11 mouse cellular contexts compared by ENCODE assay signal in the genomic region with DNA sequence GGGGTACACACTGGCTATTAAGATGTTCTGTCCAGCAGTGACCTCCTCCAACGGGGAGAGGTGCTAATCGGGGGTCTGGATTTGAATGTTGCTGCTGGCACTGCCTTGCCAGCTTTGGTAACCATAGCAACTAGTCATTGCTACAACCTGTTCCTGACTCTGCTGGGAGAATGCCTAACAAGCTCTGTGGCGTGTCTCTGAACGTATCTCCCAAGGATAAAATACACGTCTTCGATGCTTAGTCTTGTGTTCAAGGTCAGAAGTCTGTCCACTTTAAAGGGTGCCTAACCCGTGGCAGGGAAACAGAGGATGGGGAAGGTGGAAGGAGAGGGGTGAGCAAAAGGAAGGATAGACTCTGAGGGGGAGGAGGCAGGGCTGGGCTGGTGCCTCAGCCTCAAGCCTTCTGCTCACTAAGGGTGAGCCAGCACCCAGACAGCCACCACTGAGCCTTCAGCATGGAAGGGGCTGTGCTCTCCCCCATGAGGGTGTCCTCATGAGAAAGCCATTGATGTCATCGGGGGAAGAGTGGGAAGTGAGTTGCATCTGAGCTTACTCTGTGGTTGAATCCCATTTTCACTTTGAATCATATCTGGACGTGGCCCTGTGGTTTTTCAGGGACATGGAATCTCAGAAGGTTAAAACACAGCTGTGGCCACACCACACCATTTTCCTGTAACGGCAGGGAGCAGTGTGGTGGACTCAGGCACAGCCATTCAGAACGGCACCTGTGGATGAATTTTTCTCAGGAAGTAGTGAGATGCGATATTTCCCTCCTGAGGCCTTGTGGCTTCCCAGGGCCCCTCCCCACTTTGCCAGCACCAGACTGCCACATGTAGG.
DNase-seq lines count a peak whose midpoint lies in the region; ATAC-seq lines count a peak whose summit lies in the region.
"Had no signal": no experiment of that assay in that cellular context is flagged by ENCODE, and none has a peak within 500 bp of the region (broad histone marks: within the 10 kb centered on the region; RNA-seq: fewer than 3 reads in every experiment).

No protein-coding gene starts in this region.

- 0 out of 2 replicates have a peak overlapping the region, but pooled peaks have one; percentile 12 for H3K4me2 ChIP-seq in hindbrain, embryonic 15.5 days
- no peak overlapping the region for H3K4me2 ChIP-seq in hindbrain, embryonic 11.5 days (replicated peaks; ENCODE audit: low read depth, low read length)
- H3K4me2 ChIP-seq: midbrain, embryonic 12.5 days had no signal

- intact Hi-C loops in heart, postnatal 14 days (cut with DNase I), result no loop called here

- H3K4me3 ChIP-seq in hindbrain, embryonic 15.5 days, result no peak overlapping the region
- no peak overlapping the region for H3K4me3 ChIP-seq in hindbrain, embryonic 11.5 days (ENCODE audit: low read depth, low read length)
- H3K4me3 ChIP-seq: midbrain, embryonic 12.5 days had no signal

- WGBS in hindbrain, embryonic 15.5 days, result 52% methylated on average over 12 of the region's 12 CpGs
- 76% methylated on average over 12 of the region's 12 CpGs for WGBS in hindbrain, embryonic 11.5 days

- no peaks in the 10 kb centered on the region for H3K27me3 ChIP-seq in hindbrain, embryonic 15.5 days
- H3K27me3 ChIP-seq in hindbrain, embryonic 11.5 days (ENCODE audit: control insufficient read depth, insufficient read depth, low read length), result no peaks in the 10 kb centered on the region

- H3K27ac ChIP-seq in hindbrain, embryonic 15.5 days (replicated peaks), result no peak overlapping the region
- no peak overlapping the region for H3K27ac ChIP-seq in hindbrain, embryonic 11.5 days (ENCODE audit: low read depth, low read length)
- H3K27ac ChIP-seq: midbrain, embryonic 12.5 days had no signal

- peaks cover 37% of the 10 kb centered on the region for H3K4me1 ChIP-seq in hindbrain, embryonic 15.5 days (replicated peaks)
- peaks cover 3% of the 10 kb centered on the region; the same call in 1 of the 2 replicates for H3K4me1 ChIP-seq in hindbrain, embryonic 11.5 days (replicated peaks; ENCODE audit: control insufficient read depth, insufficient read depth, low read length)

- no peak overlapping the region for H3K9ac ChIP-seq in hindbrain, embryonic 15.5 days
- no peak overlapping the region for H3K9ac ChIP-seq in hindbrain, embryonic 11.5 days (ENCODE audit: low read depth, low read length)
- H3K9ac ChIP-seq: liver, postnatal 0 days; midbrain, embryonic 12.5 days had no signal

- no peak for DNase-seq in hindbrain, embryonic 11.5 days (ENCODE audit: low spot score)
- DNase-seq in 3134 (ENCODE audit: extremely low read depth, insufficient read length, low spot score), result peak; percentile 57
- DNase-seq in brain, adult 2 months (ENCODE audit: low read depth, low spot score), result peak; percentile 75
- peak; percentile 45 to 57 for DNase-seq in layer of hippocampus, postnatal 36 days
- no peak for DNase-seq in heart, postnatal 14 days
- no peak for DNase-seq in kidney, adult 9 months
- DNase-seq: gastrocnemius, postnatal 36 days; liver, postnatal 0 days; thymus, postnatal 14 days had no signal

- no peaks in the 10 kb centered on the region for H3K36me3 ChIP-seq in hindbrain, embryonic 15.5 days
- H3K36me3 ChIP-seq in hindbrain, embryonic 11.5 days (ENCODE audit: control insufficient read depth, insufficient read depth, low read length), result no peaks in the 10 kb centered on the region
- H3K36me3 ChIP-seq: midbrain, embryonic 12.5 days had no signal

- H3K9me3 ChIP-seq in hindbrain, embryonic 15.5 days, result no peaks in the 10 kb centered on the region
- H3K9me3 ChIP-seq in hindbrain, embryonic 11.5 days (ENCODE audit: control insufficient read depth, low read length), result no peaks in the 10 kb centered on the region
- H3K9me3 ChIP-seq: midbrain, embryonic 12.5 days had no signal

- 0 out of 2 replicates have a peak, but pooled peaks have one; percentile 40 for ATAC-seq in hindbrain, embryonic 15.5 days (ENCODE audit: low FRiP score, low read depth)
- no peak for ATAC-seq in hindbrain, embryonic 11.5 days (ENCODE audit: low FRiP score)
- ATAC-seq: liver, postnatal 0 days had no signal

Comparison
In these comparisons a context has a peak if more than half of its experiments do, and no peak if none do; other contexts are left out.
1. DNase-seq: peak in 3134 (single experiment), brain, adult 2 months (single experiment) and layer of hippocampus, postnatal 36 days (2 of 2); none in hindbrain, embryonic 11.5 days (single experiment), heart, postnatal 14 days (0 of 2) and kidney, adult 9 months (single experiment).